Mouse (Mus musculus) liver, adult 2 months (tissue): Measurements from ENCODE around the gene Hist1h2an. TPM values are rescaled to one million over a fixed set of nuclear protein-coding genes. Genes with fewer than 3 reads are reported as not detected.
"Not testable (repeated sequence)": the region's sequence is repeated elsewhere in the genome, so short reads cannot be mapped to it uniquely, and the experiment has no call there.

Experiments
- DNase-seq: peaks from one replicate; pipeline ENCODE4 v3.0.0-alpha.2; 2011; ENCODE audit warnings: low read depth, low spot score; ENCODE audit errors: extremely low read depth
- H3K27ac ChIP-seq: fragments of 200-500 bp; replicated peaks from 2 replicates; pipeline ENCODE4 v1.5.1; 2012; ENCODE audit warnings: low read depth, mild to moderate bottlenecking, control low read depth, inconsistent platforms, low read length; ENCODE audit not compliant: insufficient read depth
- H3K27me3 ChIP-seq: fragments of 200-500 bp; 2 replicates; pipeline ENCODE4 v1.6.1; 2012; ENCODE audit warnings: mild to moderate bottlenecking, moderate library complexity, low read length, inconsistent platforms; ENCODE audit not compliant: control insufficient read depth, insufficient read depth
- H3K36me3 ChIP-seq: fragments of 200-500 bp; 2 replicates; pipeline ENCODE4 v1.6.1; 2012; ENCODE audit warnings: low read length, inconsistent platforms; ENCODE audit not compliant: control insufficient read depth, insufficient read depth
- H3K4me1 ChIP-seq: fragments of 200-500 bp; 2 replicates; pipeline ENCODE4 v1.6.1; 2011; ENCODE audit warnings: low read length; ENCODE audit not compliant: control insufficient read depth, insufficient read depth
- H3K4me3 ChIP-seq: fragments of 200-500 bp; 2 replicates; pipeline ENCODE4 v1.5.1; 2011; ENCODE audit warnings: low read depth, mild to moderate bottlenecking, control low read depth, low read length, moderate library complexity; ENCODE audit not compliant: insufficient read depth
- H3K79me2 ChIP-seq: fragments of 200-500 bp; 2 replicates; pipeline ENCODE4 v1.6.1; 2012; ENCODE audit warnings: inconsistent platforms, mild to moderate bottlenecking, low read length, moderate library complexity; ENCODE audit not compliant: control insufficient read depth, insufficient read depth
- H3K9ac ChIP-seq: fragments of 200-500 bp; 2 replicates; pipeline ENCODE4 v1.6.1; 2012; ENCODE audit warnings: low read depth, mild to moderate bottlenecking, control low read depth, inconsistent platforms, low read length
- CTCF ChIP-seq: fragments of 200-500 bp; IDR thresholded peaks from 2 replicates; pipeline ENCODE4 v1.5.1; 2011; ENCODE audit warnings: low read depth, low read length, control low read depth
- POLR2A ChIP-seq: fragments of 200-500 bp; IDR thresholded peaks from 2 replicates; pipeline ENCODE4 v1.6.1; 2011; ENCODE audit warnings: low read length, control low read depth; ENCODE audit not compliant: insufficient read depth; ENCODE audit errors: extremely low read depth
- WGBS: fragments of 180-500 bp; shearing (Covaris S2); methylation state at CpG from one replicate; pipeline ENCODE4 v1.1.7; 2018; 5-methylcytosine and 5-hydroxymethylcytosine counted together
- polyA plus RNA-seq: library from polyadenylated mRNA; depleted of rRNA; stranded (reverse); fragments of >200 nt; gene quantifications from 2 replicates; pipeline ENCODE4 v1.2.3, GENCODE M21; 2012
- total RNA-seq: library from RNA; depleted of rRNA; stranded (reverse); fragments of >200 nt; gene quantifications from 2 replicates; pipeline ENCODE4 v1.2.3, GENCODE M21; 2014

The Hist1h2an gene
- total and polyA plus RNA-seq, 2 experiments = 8.7 TPM; not detected in 1

DNA sequence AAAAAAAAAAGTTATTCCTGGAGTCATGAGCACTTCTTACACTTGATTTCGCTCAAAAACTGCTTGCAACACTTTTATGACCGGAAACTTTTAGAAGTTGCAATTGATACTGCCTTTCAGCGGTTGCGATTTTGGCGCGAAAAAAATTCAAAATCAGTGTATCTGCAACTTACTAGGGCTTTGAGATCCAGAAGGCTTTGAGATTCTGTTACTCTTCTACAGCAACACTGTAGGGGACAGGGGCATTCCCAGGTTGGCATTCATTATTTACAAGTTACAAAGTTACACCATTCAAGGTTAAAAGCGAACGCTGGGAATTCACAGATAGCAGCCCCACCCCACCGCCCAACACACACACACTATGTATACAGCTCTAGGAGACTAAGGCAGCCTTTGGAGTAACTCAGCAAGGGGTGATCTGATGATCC lies 3.3 kb downstream of the Hist1h2an start:
- Histone ChIP-seq H3K27ac (no peak overlapping the region), H3K36me3 (no peaks in the 10 kb centered on the region), H3K79me2 (no peaks in the 10 kb centered on the region), H3K4me3 (peak overlapping the region; percentile 42; the same call in 1 of the 2 replicates), H3K27me3 (no peaks in the 10 kb centered on the region; the same call in 1 of the 2 replicates), H3K4me1 (peaks cover 8% of the 10 kb centered on the region), H3K9ac (no peak overlapping the region)
- DNase-seq = no peak
- TF ChIP-seq CTCF (no peak), POLR2A (no peak)
- 7% methylated on average over 9 of the region's 9 CpGs for WGBS

DNA sequence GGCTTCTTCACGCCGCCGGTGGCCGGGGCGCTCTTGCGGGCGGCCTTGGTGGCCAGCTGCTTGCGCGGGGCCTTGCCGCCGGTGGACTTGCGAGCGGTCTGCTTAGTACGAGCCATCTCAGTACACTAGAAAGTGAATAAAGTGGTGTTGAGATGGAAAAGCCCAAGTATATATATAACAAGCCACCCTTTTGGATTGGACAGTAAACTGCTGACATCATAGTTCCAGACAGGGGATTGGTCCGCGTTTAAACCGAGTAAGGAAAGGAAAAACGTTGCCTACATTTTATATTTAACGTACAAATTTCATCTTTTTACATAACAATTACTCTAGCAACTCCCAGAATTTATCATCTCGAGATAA lies 3.8 kb downstream of the Hist1h2an start, which contains the start of gene Hist1h3i:
Hist1h3i (minus strand) TSS at position 116 of the 363 bp plus-strand sequence.
- peaks cover 8% of the 10 kb centered on the region for H3K4me1 ChIP-seq
- H3K9ac ChIP-seq = no peak within 1 kb of the TSS
- no peaks in the 10 kb centered on the region for H3K36me3 ChIP-seq
- H3K27ac ChIP-seq = no peak within 1 kb of the TSS
- peak within 1 kb of the TSS; percentile 56; the same call in 1 of the 2 replicates for H3K4me3 ChIP-seq
- no peaks in the 10 kb centered on the region for H3K79me2 ChIP-seq
- no peaks in the 10 kb centered on the region for H3K27me3 ChIP-seq
- DNase-seq = peak; percentile 70
- no peak for TF ChIP-seq CTCF
- TF ChIP-seq POLR2A = 0 out of 2 replicates have a peak, but pooled peaks have one; percentile 6
- WGBS = under 1% methylated on average over 17 of the region's 20 CpGs

DNA sequence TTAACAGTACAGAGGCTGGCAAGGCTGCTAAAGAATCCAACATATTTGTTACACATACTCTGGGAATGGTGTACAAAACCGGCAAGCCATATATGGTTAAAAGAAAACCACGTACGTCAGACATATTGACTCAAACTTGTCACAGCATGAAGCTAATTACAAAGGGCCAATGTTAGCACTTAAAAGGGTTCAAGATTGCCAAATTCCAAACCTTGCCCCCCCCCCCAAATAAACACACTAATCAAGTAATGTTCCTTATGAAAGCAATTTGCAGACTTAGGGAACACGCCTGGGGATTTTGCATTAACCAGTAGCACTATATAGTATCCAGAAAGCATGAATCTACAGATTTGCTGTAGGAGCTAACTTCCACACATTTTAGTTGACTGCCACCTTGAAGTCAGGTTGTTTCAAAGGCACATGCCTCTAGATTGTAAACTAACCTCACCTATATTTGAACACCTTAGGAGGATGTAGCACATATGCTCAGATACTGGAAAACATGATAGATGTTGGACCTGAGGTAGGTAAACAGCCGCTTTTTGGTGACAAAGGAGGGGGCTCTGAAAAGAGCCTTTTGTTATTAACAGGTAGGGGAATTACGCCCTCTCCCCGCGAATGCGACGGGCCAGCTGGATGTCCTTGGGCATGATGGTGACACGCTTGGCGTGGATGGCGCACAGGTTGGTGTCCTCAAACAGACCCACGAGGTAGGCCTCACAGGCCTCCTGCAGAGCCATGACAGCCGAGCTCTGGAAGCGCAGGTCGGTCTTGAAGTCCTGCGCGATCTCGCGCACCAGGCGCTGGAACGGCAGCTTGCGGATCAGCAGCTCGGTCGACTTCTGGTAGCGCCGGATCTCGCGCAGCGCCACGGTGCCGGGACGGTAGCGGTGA lies 4.4 kb downstream of the Hist1h2an start:
- 10% methylated on average over 17 of the region's 35 CpGs for WGBS
- DNase-seq = not testable (repeated sequence)

DNA sequence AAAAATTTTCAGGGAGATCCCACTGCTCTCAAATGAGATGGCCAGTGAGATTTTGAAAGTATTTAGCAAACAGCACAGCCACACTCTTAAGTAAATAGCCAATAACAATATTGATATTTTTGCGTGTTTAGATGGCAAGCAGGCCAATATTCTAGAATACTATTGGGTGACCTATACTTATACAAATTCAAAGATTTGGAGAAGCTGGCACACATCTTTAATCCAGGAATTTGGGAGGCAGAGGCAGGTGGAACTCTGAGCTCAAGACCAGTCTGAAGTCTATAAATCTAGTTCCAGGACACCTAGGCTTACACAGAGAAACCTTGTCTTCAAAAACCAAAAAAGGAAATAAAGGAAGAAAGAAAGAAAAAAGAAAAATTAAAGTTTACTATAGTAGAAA lies 5.4 kb downstream of the Hist1h2an start:
- H3K27me3 ChIP-seq = no peaks in the 10 kb centered on the region
- no peak overlapping the region for H3K4me3 ChIP-seq
- H3K36me3 ChIP-seq = no peaks in the 10 kb centered on the region
- no peak overlapping the region for H3K9ac ChIP-seq
- H3K27ac ChIP-seq = no peak overlapping the region
- DNase-seq = no peak
- no peaks in the 10 kb centered on the region for H3K79me2 ChIP-seq
- TF ChIP-seq POLR2A (no peak), CTCF (no peak)
- H3K4me1 ChIP-seq = peaks cover 7% of the 10 kb centered on the region
- 54% methylated on average over 1 of the region's 1 CpGs for WGBS

More for the DNA sequence above, 4.4 kb downstream of the Hist1h2an start:
- not testable (repeated sequence) for H3K36me3 ChIP-seq, H3K9ac ChIP-seq, H3K79me2 ChIP-seq, H3K27ac ChIP-seq, H3K4me1 ChIP-seq, H3K27me3 ChIP-seq
- H3K4me3 ChIP-seq = peak overlapping the region; percentile 40; the same call in 1 of the 2 replicates
- 0 out of 2 replicates have a peak, but pooled peaks have one; percentile 42 for TF ChIP-seq POLR2A

DNA sequence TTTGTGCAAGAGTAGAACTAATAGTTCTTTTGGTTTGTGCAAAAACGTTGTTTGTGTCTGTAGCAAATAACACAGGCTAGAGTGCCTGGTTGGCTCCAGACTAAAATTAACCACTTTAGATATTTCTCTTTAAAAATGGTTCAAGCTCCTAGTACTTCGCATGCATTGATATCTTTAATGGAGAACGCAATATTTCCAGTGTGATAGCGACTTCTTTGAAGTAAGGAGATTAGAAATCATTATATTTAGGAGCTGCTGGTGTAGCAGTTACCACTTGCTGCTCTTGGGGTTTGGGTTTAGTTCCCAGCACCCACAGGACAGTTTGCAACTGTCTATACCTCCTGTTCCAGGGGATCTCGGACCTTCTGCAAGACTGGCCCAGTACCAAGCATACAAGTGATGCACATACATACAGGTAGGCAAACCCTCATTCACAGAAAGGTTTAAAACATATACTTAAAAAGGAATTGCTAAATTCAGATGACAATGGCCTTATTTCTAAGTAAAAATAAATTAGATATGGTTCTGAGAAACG lies 5.9 kb downstream of the Hist1h2an start:
- Histone ChIP-seq H3K79me2 (no peaks in the 10 kb centered on the region), H3K27ac (no peak overlapping the region), H3K9ac (no peak overlapping the region), H3K27me3 (no peaks in the 10 kb centered on the region), H3K36me3 (no peaks in the 10 kb centered on the region), H3K4me1 (peaks cover 7% of the 10 kb centered on the region), H3K4me3 (no peak overlapping the region)
- 54% methylated on average over 6 of the region's 6 CpGs for WGBS
- TF ChIP-seq POLR2A (no peak), CTCF (no peak)
- DNase-seq = no peak
